Mouse (Mus musculus): ENCODE measurements at regions not wholly inside any gene's neighbourhood (a gene's known extent, or its start where the extent isn't known, plus 50 kb on each side); places are given as distances from the start of the nearest gene placed in this dataset.

GRCm38 (mm10) chr2:72871836-72872235 lies 108.4 kb downstream of the Sp3 start:
- no peak for TF ChIP-seq HCFC1 (IDR thresholded peaks at IDR 0.05; ENCODE audit: borderline replicate concordance, insufficient read depth, low read length)
- TF ChIP-seq ZNF384 (IDR thresholded peaks at IDR 0.05; ENCODE audit: low read depth, low read length), result no peak
- no peak for TF ChIP-seq ZC3H11A (IDR thresholded peaks at IDR 0.05; ENCODE audit: borderline replicate concordance, low read depth, low read length)
- no peak for TF ChIP-seq MAFK (IDR thresholded peaks at IDR 0.05; ENCODE audit: insufficient read depth, low read depth, low read length)
